Mouse (Mus musculus) yolk sac, embryonic 10.5 days (tissue): ENCODE results near the gene 4930522H14Rik.

Experiments
- DNase-seq: peaks from one replicate; pipeline ENCODE4 v3.0.0-alpha.2; 2017; ENCODE audit warnings: low spot score

4930522H14Rik gene

GRCm38 (mm10) chr4:109475577-109476553, 55.2 kb downstream of the 4930522H14Rik start:
- DNase-seq: peak; percentile 76

- no peak for DNase-seq
Observed at GRCm38 (mm10) chr4:109475078-109475477, 56.0 kb downstream of the 4930522H14Rik start.

- DNase-seq: peak; percentile 27
Observed at GRCm38 (mm10) chr4:109472566-109472965, 58.5 kb downstream of the 4930522H14Rik start.

- DNase-seq: no peak
Observed at GRCm38 (mm10) chr4:109471606-109472005, 59.5 kb downstream of the 4930522H14Rik start.

GRCm38 (mm10) chr4:109467687-109468086, 63.4 kb downstream of the 4930522H14Rik start:
- DNase-seq: no peak

GRCm38 (mm10) chr4:109463892-109464291, 67.2 kb downstream of the 4930522H14Rik start:
- DNase-seq: no peak

- DNase-seq: no peak
Observed at GRCm38 (mm10) chr4:109460421-109461179, 70.5 kb downstream of the 4930522H14Rik start.

- no peak for DNase-seq
Observed at GRCm38 (mm10) chr4:109456821-109457220, 74.3 kb downstream of the 4930522H14Rik start.
